ENCODE assay signal across 9 mouse cellular contexts in genomic region chr15:27997391-27997841, GRCm38 (mm10). TPM values are rescaled to one million over a fixed set of nuclear protein-coding genes. Genes with fewer than 3 reads are reported as not detected.
DNase-seq lines count a peak whose midpoint lies in the region; ATAC-seq and TF ChIP-seq lines count a peak whose summit lies in the region.
"Had no signal": no experiment of that assay in that cellular context is flagged by ENCODE, and none has a peak within 500 bp of the region (broad histone marks: within the 10 kb centered on the region; RNA-seq: fewer than 3 reads in every experiment).

No protein-coding gene starts in this region.

- H3K4me1 ChIP-seq in cerebellum, adult 2 months (ENCODE audit: control insufficient read depth, insufficient read depth, low read length) = peaks cover 54% of the 10 kb centered on the region
- H3K4me1 ChIP-seq in kidney, adult 2 months (ENCODE audit: control insufficient read depth, insufficient read depth, low read length) = peaks cover 51% of the 10 kb centered on the region
- peaks cover 92% of the 10 kb centered on the region for H3K4me1 ChIP-seq in limb, embryonic 13.5 days

- H3K4me3 ChIP-seq in cerebellum, adult 2 months (replicated peaks; ENCODE audit: insufficient read depth, low read depth, low read length) = no peak overlapping the region
- no peak overlapping the region for H3K4me3 ChIP-seq in kidney, adult 2 months (ENCODE audit: insufficient read depth, low read depth, low read length)
- no peak overlapping the region for H3K4me3 ChIP-seq in limb, embryonic 13.5 days
- H3K4me3 ChIP-seq: limb, embryonic 12.5 days had no signal

- no peak for TF ChIP-seq CTCF in cerebellum, adult 2 months (IDR thresholded peaks at IDR 0.05; ENCODE audit: borderline replicate concordance, insufficient read depth, low read depth, low read length)
- TF ChIP-seq CTCF in kidney, adult 2 months (conservative IDR thresholded peaks at IDR 0.05; ENCODE audit: insufficient read depth, insufficient read length, low read depth, low read length) = no peak

- peak; percentile 20 for DNase-seq in MN1 (ENCODE audit: low spot score)
- peak; percentile 56 to 59 for DNase-seq in cerebellum, adult 2 months
- peak; percentile 39 to 42 for DNase-seq in frontal cortex, postnatal 36 days (ENCODE audit: low spot score in 2 of 2)
- DNase-seq in kidney, adult 2 months = peak; percentile 65
- peak; percentile 36 for DNase-seq in retina, embryonic 14.5 days (ENCODE audit: low spot score)
- DNase-seq in ovary, postnatal 36 days (ENCODE audit: low spot score) = no peak
- DNase-seq in thymus, adult 18-20 months = no peak

- H3K9ac ChIP-seq in limb, embryonic 13.5 days = no peak overlapping the region
- H3K9ac ChIP-seq: limb, embryonic 12.5 days had no signal

- ATAC-seq in limb, embryonic 13.5 days (ENCODE audit: low FRiP score, low read depth) = no peak

- H3K27ac ChIP-seq in cerebellum, adult 2 months (ENCODE audit: insufficient read depth, low read length) = peak overlapping the region; percentile 35
- H3K27ac ChIP-seq in kidney, adult 2 months (ENCODE audit: insufficient read depth, low read depth, low read length) = peak overlapping the region; percentile 15; the same call in 1 of the 2 replicates
- peak overlapping the region; percentile 11; the same call in 1 of the 2 replicates for H3K27ac ChIP-seq in limb, embryonic 13.5 days
- H3K27ac ChIP-seq: limb, embryonic 12.5 days had no signal

- no peaks in the 10 kb centered on the region for H3K9me3 ChIP-seq in limb, embryonic 13.5 days
- H3K9me3 ChIP-seq: limb, embryonic 12.5 days had no signal

- peak overlapping the region; percentile 7; the same call in 1 of the 2 replicates for H3K4me2 ChIP-seq in limb, embryonic 13.5 days (replicated peaks)
- H3K4me2 ChIP-seq: limb, embryonic 12.5 days had no signal

- H3K27me3 ChIP-seq in cerebellum, adult 2 months (ENCODE audit: control insufficient read depth, insufficient read depth, low read length) = no peaks in the 10 kb centered on the region
- H3K27me3 ChIP-seq in kidney, adult 2 months (replicated peaks; ENCODE audit: control insufficient read depth, insufficient read depth, low read length) = no peaks in the 10 kb centered on the region
- peaks cover 7% of the 10 kb centered on the region; the same call in 1 of the 2 replicates for H3K27me3 ChIP-seq in limb, embryonic 13.5 days
- H3K27me3 ChIP-seq: limb, embryonic 12.5 days had no signal

- H3K36me3 ChIP-seq in kidney, adult 2 months (ENCODE audit: control insufficient read depth, insufficient read depth, low read length) = no peaks in the 10 kb centered on the region
- 0 out of 2 replicates have a peak, but pooled peaks cover 3% of the 10 kb centered on the region for H3K36me3 ChIP-seq in limb, embryonic 13.5 days

- 13% methylated on average over 9 of the region's 9 CpGs for WGBS in cerebellum, adult 2 months
- WGBS in kidney, adult 2 months = 32% methylated on average over 9 of the region's 9 CpGs
- 41% methylated on average over 9 of the region's 9 CpGs for WGBS in limb, embryonic 13.5 days

- TF ChIP-seq POLR2A in cerebellum, adult 2 months (IDR thresholded peaks at IDR 0.05; ENCODE audit: borderline replicate concordance, insufficient read depth, low read length) = no peak
- no peak for TF ChIP-seq POLR2A in kidney, adult 2 months (IDR thresholded peaks at IDR 0.05; ENCODE audit: low read depth, low read length)

RNA-seq across cellular contexts. Expression of gene Trio, which starts 28.2 kb away (rescaled TPM):
- 187 and 207 TPM in 2 replicates for polyA plus RNA-seq in cerebellum, adult 2 months (2012; rRNA removed)
- 37.2 and 44.5 TPM in 2 replicates for polyA plus RNA-seq in kidney, adult 2 months (2012; rRNA removed)
- 61.6 and 64.8 TPM in 2 replicates for polyA plus RNA-seq in limb, embryonic 13.5 days (2015; fragmentation: Nextera tagmentation; extraction: Ambion mirVana)

Comparison
In these comparisons a context has a peak if more than half of its experiments do, and no peak if none do; other contexts are left out.
1. DNase-seq: peak in MN1 (single experiment), cerebellum, adult 2 months (2 of 2), frontal cortex, postnatal 36 days (2 of 2), kidney, adult 2 months (single experiment) and retina, embryonic 14.5 days (single experiment); none in ovary, postnatal 36 days (single experiment) and thymus, adult 18-20 months (0 of 2).
2. Peak in every context shown above with its lines, with median percentiles within 50 percentile points of each other: H3K27ac ChIP-seq.